Mouse (Mus musculus): ENCODE measurements around the gene Hnrnpul1.

DNA sequence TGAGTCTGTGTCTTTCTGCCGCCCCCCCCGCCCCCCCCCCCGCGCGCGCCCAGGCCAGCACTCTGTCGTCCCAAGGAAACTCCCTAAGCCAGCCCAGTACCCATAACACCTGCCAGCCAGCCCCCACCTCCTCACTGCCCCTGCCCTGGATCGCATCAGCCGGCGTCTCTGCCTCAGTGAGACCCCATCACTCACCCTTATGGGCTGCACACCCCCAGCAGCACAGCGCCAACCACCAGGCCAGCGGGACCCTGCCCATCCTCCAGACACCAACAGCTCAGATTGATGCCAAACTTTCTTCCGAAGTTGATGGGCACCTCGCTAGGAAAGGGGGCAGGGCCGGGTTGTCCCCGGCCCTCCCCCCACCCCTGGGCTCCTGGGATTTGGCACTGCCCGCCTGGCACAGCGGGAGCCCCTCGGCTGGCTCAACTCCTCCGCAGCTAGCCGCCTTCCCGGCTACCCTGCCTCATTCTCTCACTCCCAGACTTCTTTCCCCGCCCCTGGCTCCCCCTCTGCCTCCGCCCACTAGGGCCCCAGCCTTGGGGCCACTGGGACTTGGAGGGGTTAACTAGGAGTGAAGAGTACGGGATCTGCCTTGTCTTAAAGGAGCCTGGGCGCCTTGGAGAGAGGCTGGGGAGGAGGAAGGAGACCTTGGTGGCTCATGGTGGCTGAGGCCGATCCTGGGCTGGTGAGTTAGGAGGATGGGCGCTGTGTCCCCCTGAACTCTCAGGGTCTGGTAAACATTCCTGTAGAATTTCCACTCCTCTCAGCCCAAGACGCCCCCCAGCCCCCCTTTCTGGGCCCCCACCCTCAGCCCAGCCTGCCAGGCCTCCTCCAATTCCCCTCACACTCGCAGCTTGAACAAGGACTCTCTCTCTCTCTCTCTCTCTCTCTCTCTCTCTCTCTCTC, 33.9 kb upstream of the Hnrnpul1 start, which contains the start of gene Axl:
- no peak for TF ChIP-seq POLR2A (IDR thresholded peaks at IDR 0.05; ENCODE audit: borderline replicate concordance, low read depth, low read length)
- no peak for TF ChIP-seq CTCF (IDR thresholded peaks at IDR 0.05; ENCODE audit: low read depth, low read length)
